Mouse (Mus musculus) right cerebral cortex, adult 2 months (tissue): ENCODE results near the gene Pla2g4c.

Experiments used
- DNase-seq, 2 experiments: peaks; one replicate each; pipeline ENCODE4 v3.0.0; 2021 to 2022; ENCODE audit warnings: low spot score in 2 of 2

The Pla2g4c gene

DNA sequence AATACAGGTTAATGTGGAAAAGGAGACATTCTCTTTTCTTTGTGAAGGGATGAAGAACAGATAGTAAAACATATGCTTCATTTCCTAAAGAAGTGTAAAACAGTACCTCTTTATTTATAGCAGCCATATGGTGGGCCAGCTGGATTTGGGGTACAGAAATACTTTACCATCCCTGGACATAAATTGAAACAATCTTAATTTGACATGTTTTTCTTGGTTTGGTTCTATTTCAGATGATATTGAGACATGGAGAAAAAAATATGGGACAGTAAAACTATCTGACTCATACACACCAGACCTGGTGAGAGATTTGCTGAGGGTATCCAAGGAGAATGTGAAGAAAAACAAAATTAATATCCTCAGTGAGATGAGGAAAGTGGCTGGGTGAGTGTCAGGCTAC, 31.5 kb downstream of the Pla2g4c start:
- DNase-seq, result peak; percentile 52 to 68

DNA sequence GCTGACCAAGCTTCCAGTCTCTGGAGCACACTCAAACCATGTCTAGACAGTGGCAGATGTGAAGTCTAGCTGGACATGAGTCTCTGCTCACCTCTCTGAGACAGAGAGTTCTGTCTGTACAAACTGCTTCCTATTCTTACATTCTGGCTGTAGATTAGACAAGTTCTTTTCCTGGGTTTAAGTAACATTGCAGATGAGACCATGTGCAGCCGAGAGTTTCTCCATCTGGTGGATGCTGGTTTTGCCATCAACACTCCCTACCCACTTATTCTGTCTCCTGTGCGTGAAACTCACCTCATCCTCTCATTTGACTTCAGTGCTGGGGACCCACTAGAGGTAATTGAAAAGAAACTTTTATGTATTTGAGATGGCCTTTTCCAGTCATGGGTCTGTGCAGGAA, 56.1 kb downstream of the Pla2g4c start:
- DNase-seq, result no peak

DNA sequence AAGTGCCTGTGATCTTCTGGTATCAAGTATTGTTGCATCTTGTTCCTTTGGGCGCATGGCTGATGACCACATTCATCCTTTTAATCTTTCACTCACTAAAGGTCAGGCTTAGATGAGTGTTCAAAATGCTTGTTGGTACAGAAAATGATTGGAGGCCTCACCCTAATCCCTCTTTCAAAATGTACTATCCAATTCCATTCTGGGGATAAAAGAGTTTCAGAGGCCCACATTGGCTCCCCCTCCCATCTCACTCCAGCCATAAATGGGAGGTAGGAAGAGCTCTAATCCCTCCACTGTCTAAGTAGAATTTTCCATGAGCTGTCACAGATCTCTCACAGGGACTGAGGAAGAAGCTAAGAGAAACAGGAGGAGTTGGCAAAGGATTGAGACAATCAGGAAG, 73.4 kb downstream of the Pla2g4c start, which contains the start of gene Cabp5:
Gene Cabp5 (plus strand): TSS at position 301 of the 400 bp plus-strand sequence.
- DNase-seq, result no peak
